Mouse (Mus musculus) stomach, embryonic 15.5 days (tissue): ENCODE measurements around the gene Abhd12. TPM values are rescaled to one million over a fixed set of nuclear protein-coding genes. Genes with fewer than 3 reads are reported as not detected.
A peak's percentile ranks its signal among the peaks of the same experiment; 100 is the strongest.

Experiments
- ATAC-seq: fragments of 200-750 bp; cut with Nextera tagmentation; 2 replicates; pipeline ENCODE4 v1.8.0; 2017; ENCODE audit warnings: low read depth, moderate number of reproducible peaks, moderate TSS enrichment; ENCODE audit not compliant: insufficient read depth, low FRiP score
- H3K27ac ChIP-seq: fragments of 300-500 bp; sonication (generic); 2 replicates; pipeline ENCODE4 v1.5.1; 2015; ENCODE audit warnings: mild to moderate bottlenecking, inconsistent platforms
- H3K27me3 ChIP-seq: fragments of 300-500 bp; sonication (generic); replicated peaks from 2 replicates; pipeline ENCODE4 v1.6.1; 2015; ENCODE audit warnings: inconsistent platforms
- H3K36me3 ChIP-seq: fragments of 300-500 bp; sonication (generic); 2 replicates; pipeline ENCODE4 v1.6.1; 2015; ENCODE audit warnings: inconsistent platforms
- H3K4me1 ChIP-seq: fragments of 300-500 bp; sonication (generic); 2 replicates; pipeline ENCODE4 v1.6.1; 2015; ENCODE audit warnings: inconsistent platforms
- H3K4me2 ChIP-seq: fragments of 300-500 bp; sonication (generic); 2 replicates; pipeline ENCODE4 v1.6.1; 2015; ENCODE audit warnings: mild to moderate bottlenecking, inconsistent platforms
- H3K4me3 ChIP-seq: fragments of 300-500 bp; sonication (generic); replicated peaks from 2 replicates; pipeline ENCODE4 v1.5.1; 2015; ENCODE audit warnings: inconsistent platforms
- H3K9ac ChIP-seq: fragments of 300-500 bp; sonication (generic); 2 replicates; pipeline ENCODE4 v1.6.1; 2015; ENCODE audit warnings: inconsistent platforms
- H3K9me3 ChIP-seq: fragments of 300-500 bp; sonication (generic); 2 replicates; pipeline ENCODE4 v1.6.1; 2016; ENCODE audit warnings: inconsistent platforms
- WGBS: fragments of 180-500 bp; shearing (Covaris S2); methylation state at CpG from one replicate; pipeline ENCODE4 v1.1.7; 2015; 5-methylcytosine and 5-hydroxymethylcytosine counted together
- polyA plus RNA-seq: library from polyadenylated mRNA; unstranded; fragments of >200 nt; fragmentation: Nextera tagmentation; extraction: Ambion mirVana; gene quantifications from 2 replicates; pipeline ENCODE4 v1.2.1, GENCODE M21; 2015

Gene Abhd12
- polyA plus RNA-seq, 1 experiment from 2014 or later = 58.3 TPM

- no peak overlapping the region for H3K4me2 ChIP-seq
- no peak overlapping the region for H3K27ac ChIP-seq
- H3K9ac ChIP-seq = no peak overlapping the region
- no peak overlapping the region for H3K4me3 ChIP-seq
- 78% methylated on average over 8 of the region's 8 CpGs for WGBS
- no peak for ATAC-seq
- no peaks in the 10 kb centered on the region for H3K4me1 ChIP-seq
- no peaks in the 10 kb centered on the region for H3K9me3 ChIP-seq
- H3K27me3 ChIP-seq = no peaks in the 10 kb centered on the region
- peaks cover 44% of the 10 kb centered on the region for H3K36me3 ChIP-seq
These were observed 81.6 kb downstream of the Abhd12 start for GRCm38 (mm10) chr2:150822987-150823386.

GRCm38 (mm10) chr2:150820720-150821119 is 83.8 kb downstream of the Abhd12 start:
- Histone ChIP-seq H3K4me2 (no peak overlapping the region), H3K4me1 (no peaks in the 10 kb centered on the region), H3K36me3 (peaks cover 43% of the 10 kb centered on the region), H3K9ac (no peak overlapping the region), H3K27ac (no peak overlapping the region), H3K9me3 (no peaks in the 10 kb centered on the region), H3K4me3 (no peak overlapping the region), H3K27me3 (no peaks in the 10 kb centered on the region)
- 80% methylated on average over 8 of the region's 8 CpGs for WGBS
- no peak for ATAC-seq

- H3K4me2 ChIP-seq = no peak overlapping the region
- WGBS = 88% methylated on average over 8 of the region's 8 CpGs
- no peaks in the 10 kb centered on the region for H3K27me3 ChIP-seq
- H3K36me3 ChIP-seq = peaks cover 63% of the 10 kb centered on the region
- no peaks in the 10 kb centered on the region for H3K4me1 ChIP-seq
- H3K27ac ChIP-seq = no peak overlapping the region
- no peak overlapping the region for H3K4me3 ChIP-seq
- no peak overlapping the region for H3K9ac ChIP-seq
- no peaks in the 10 kb centered on the region for H3K9me3 ChIP-seq
- no peak for ATAC-seq
These were observed 85.8 kb downstream of the Abhd12 start for GRCm38 (mm10) chr2:150818742-150819141.

- no peak overlapping the region for H3K4me3 ChIP-seq
- no peak overlapping the region for H3K4me2 ChIP-seq
- H3K27me3 ChIP-seq = no peaks in the 10 kb centered on the region
- H3K4me1 ChIP-seq = no peaks in the 10 kb centered on the region
- H3K27ac ChIP-seq = no peak overlapping the region
- H3K9me3 ChIP-seq = no peaks in the 10 kb centered on the region
- peaks cover 80% of the 10 kb centered on the region for H3K36me3 ChIP-seq
- ATAC-seq = no peak
- WGBS = 92% methylated on average over 18 of the region's 18 CpGs
- H3K9ac ChIP-seq = no peak overlapping the region
These were observed 87.7 kb downstream of the Abhd12 start for GRCm38 (mm10) chr2:150816676-150817402.

GRCm38 (mm10) chr2:150812816-150813215 is 91.7 kb downstream of the Abhd12 start:
- Histone ChIP-seq H3K4me2 (no peak overlapping the region), H3K9me3 (no peaks in the 10 kb centered on the region), H3K4me1 (no peaks in the 10 kb centered on the region), H3K9ac (no peak overlapping the region), H3K27ac (no peak overlapping the region), H3K36me3 (peaks cover 74% of the 10 kb centered on the region), H3K4me3 (no peak overlapping the region), H3K27me3 (no peaks in the 10 kb centered on the region)
- 90% methylated on average over 6 of the region's 6 CpGs for WGBS
- ATAC-seq = no peak

GRCm38 (mm10) chr2:150810603-150811002 is 93.9 kb downstream of the Abhd12 start:
- Histone ChIP-seq H3K36me3 (peaks cover 65% of the 10 kb centered on the region), H3K4me2 (no peak overlapping the region), H3K27ac (no peak overlapping the region), H3K9me3 (no peaks in the 10 kb centered on the region), H3K27me3 (no peaks in the 10 kb centered on the region), H3K9ac (no peak overlapping the region), H3K4me3 (no peak overlapping the region), H3K4me1 (no peaks in the 10 kb centered on the region)
- WGBS = 80% methylated on average over 5 of the region's 5 CpGs
- no peak for ATAC-seq

GRCm38 (mm10) chr2:150808812-150809211 is 95.7 kb downstream of the Abhd12 start:
- no peak overlapping the region for H3K27ac ChIP-seq
- no peaks in the 10 kb centered on the region for H3K4me1 ChIP-seq
- ATAC-seq = no peak
- H3K4me3 ChIP-seq = no peak overlapping the region
- H3K9ac ChIP-seq = no peak overlapping the region
- 92% methylated on average over 6 of the region's 6 CpGs for WGBS
- H3K9me3 ChIP-seq = no peaks in the 10 kb centered on the region
- peaks cover 57% of the 10 kb centered on the region for H3K36me3 ChIP-seq
- no peak overlapping the region for H3K4me2 ChIP-seq
- H3K27me3 ChIP-seq = no peaks in the 10 kb centered on the region

GRCm38 (mm10) chr2:150808381-150808780 is 96.2 kb downstream of the Abhd12 start:
- H3K4me2 ChIP-seq = no peak overlapping the region
- no peaks in the 10 kb centered on the region for H3K9me3 ChIP-seq
- no peak for ATAC-seq
- 86% methylated on average over 6 of the region's 6 CpGs for WGBS
- no peaks in the 10 kb centered on the region for H3K4me1 ChIP-seq
- H3K9ac ChIP-seq = no peak overlapping the region
- no peak overlapping the region for H3K27ac ChIP-seq
- H3K27me3 ChIP-seq = no peaks in the 10 kb centered on the region
- H3K36me3 ChIP-seq = peaks cover 52% of the 10 kb centered on the region
- no peak overlapping the region for H3K4me3 ChIP-seq

- ATAC-seq = no peak
- Histone ChIP-seq H3K27ac (no peak overlapping the region), H3K4me1 (no peaks in the 10 kb centered on the region), H3K9me3 (no peaks in the 10 kb centered on the region), H3K4me2 (no peak overlapping the region), H3K4me3 (no peak overlapping the region), H3K36me3 (peaks cover 41% of the 10 kb centered on the region), H3K9ac (no peak overlapping the region), H3K27me3 (no peaks in the 10 kb centered on the region)
- 97% methylated on average over 1 of the region's 1 CpGs for WGBS
These were observed 101.5 kb downstream of the Abhd12 start for GRCm38 (mm10) chr2:150803035-150803434.

- Histone ChIP-seq H3K4me1 (no peaks in the 10 kb centered on the region), H3K4me3 (no peak overlapping the region), H3K9ac (no peak overlapping the region), H3K27me3 (no peaks in the 10 kb centered on the region), H3K4me2 (no peak overlapping the region), H3K27ac (no peak overlapping the region), H3K36me3 (peaks cover 31% of the 10 kb centered on the region), H3K9me3 (no peaks in the 10 kb centered on the region)
- ATAC-seq = no peak
- WGBS = 77% methylated on average over 5 of the region's 5 CpGs
These were observed 103.9 kb downstream of the Abhd12 start for GRCm38 (mm10) chr2:150800616-150801015.

- ATAC-seq = 0 out of 2 replicates have a peak, but pooled peaks have one; percentile 21
- H3K4me2 ChIP-seq = no peak overlapping the region
These were observed 106.5 kb downstream of the Abhd12 start for GRCm38 (mm10) chr2:150798084-150798483.

GRCm38 (mm10) chr2:150793320-150793719 is 111.2 kb downstream of the Abhd12 start:
- 59% methylated on average over 4 of the region's 4 CpGs for WGBS

More at GRCm38 (mm10) chr2:150798084-150798483, 106.5 kb downstream of the Abhd12 start:
- H3K4me1 ChIP-seq = no peaks in the 10 kb centered on the region
- no peaks in the 10 kb centered on the region for H3K9me3 ChIP-seq
- H3K27ac ChIP-seq = no peak overlapping the region
- no peak overlapping the region for H3K4me3 ChIP-seq
- no peaks in the 10 kb centered on the region for H3K27me3 ChIP-seq
- H3K9ac ChIP-seq = no peak overlapping the region
- peaks cover 21% of the 10 kb centered on the region; the same call in 1 of the 2 replicates for H3K36me3 ChIP-seq
- 78% methylated on average over 7 of the region's 7 CpGs for WGBS

More at GRCm38 (mm10) chr2:150793320-150793719, 111.2 kb downstream of the Abhd12 start:
- Histone ChIP-seq H3K4me2 (no peak overlapping the region), H3K27ac (no peak overlapping the region), H3K9me3 (no peaks in the 10 kb centered on the region), H3K27me3 (no peaks in the 10 kb centered on the region), H3K4me1 (peaks cover 8% of the 10 kb centered on the region), H3K36me3 (no peaks in the 10 kb centered on the region), H3K4me3 (no peak overlapping the region), H3K9ac (no peak overlapping the region)
- no peak for ATAC-seq
